Mouse (Mus musculus) forebrain, embryonic 16.5 days (tissue): Measurements from ENCODE around the gene Rps17. TPM values are rescaled to one million over a fixed set of nuclear protein-coding genes. Genes with fewer than 3 reads are reported as not detected.

Experiments
- ATAC-seq: fragments of 200-750 bp; cut with Nextera tagmentation; 2 replicates; pipeline ENCODE4 v1.8.0; 2017; ENCODE audit warnings: mild to moderate bottlenecking, moderate library complexity
- H3K27ac ChIP-seq: fragments of 300-500 bp; sonication (generic); 2 replicates; pipeline ENCODE4 v1.5.1; 2014; ENCODE audit warnings: low read length, control low read depth
- H3K27me3 ChIP-seq: fragments of 300-500 bp; sonication (generic); replicated peaks from 2 replicates; pipeline ENCODE4 v1.6.1; 2014; ENCODE audit warnings: low read length; ENCODE audit not compliant: control insufficient read depth, insufficient read depth
- H3K36me3 ChIP-seq: fragments of 300-500 bp; sonication (generic); 2 replicates; pipeline ENCODE4 v1.6.1; 2014; ENCODE audit not compliant: control insufficient read depth, insufficient read depth
- H3K4me1 ChIP-seq: fragments of 300-500 bp; sonication (generic); replicated peaks from 2 replicates; pipeline ENCODE4 v1.6.1; 2014; ENCODE audit warnings: low read length; ENCODE audit not compliant: control insufficient read depth, insufficient read depth
- H3K4me2 ChIP-seq: fragments of 300-500 bp; sonication (generic); 2 replicates; pipeline ENCODE4 v1.6.1; 2014; ENCODE audit warnings: mild to moderate bottlenecking, low read length, control low read depth
- H3K4me3 ChIP-seq: fragments of 300-500 bp; sonication (generic); replicated peaks from 2 replicates; pipeline ENCODE4 v1.5.1; 2014; ENCODE audit warnings: mild to moderate bottlenecking, low read length, control low read depth
- H3K9ac ChIP-seq: fragments of 300-500 bp; sonication (generic); replicated peaks from 2 replicates; pipeline ENCODE4 v1.6.1; 2014; ENCODE audit warnings: low read depth, low read length, control low read depth
- H3K9me3 ChIP-seq: fragments of 300-500 bp; sonication (generic); 2 replicates; pipeline ENCODE4 v1.6.1; 2016; ENCODE audit warnings: low read length; ENCODE audit not compliant: control insufficient read depth
- WGBS: fragments of 180-500 bp; shearing (Covaris S2); extraction: QIAGEN DNeasy Blood & Tissue Kit; methylation state at CpG from one replicate; pipeline ENCODE4 v1.1.7; 2014; 5-methylcytosine and 5-hydroxymethylcytosine counted together
- polyA plus RNA-seq: library from polyadenylated mRNA; unstranded; fragments of >200 nt; fragmentation: Nextera tagmentation; extraction: Ambion mirVana; gene quantifications from 2 replicates; pipeline ENCODE4 v1.2.1, GENCODE M21; 2015

The Rps17 gene
- 718 and 738 TPM in 2 replicates for polyA plus RNA-seq

DNA sequence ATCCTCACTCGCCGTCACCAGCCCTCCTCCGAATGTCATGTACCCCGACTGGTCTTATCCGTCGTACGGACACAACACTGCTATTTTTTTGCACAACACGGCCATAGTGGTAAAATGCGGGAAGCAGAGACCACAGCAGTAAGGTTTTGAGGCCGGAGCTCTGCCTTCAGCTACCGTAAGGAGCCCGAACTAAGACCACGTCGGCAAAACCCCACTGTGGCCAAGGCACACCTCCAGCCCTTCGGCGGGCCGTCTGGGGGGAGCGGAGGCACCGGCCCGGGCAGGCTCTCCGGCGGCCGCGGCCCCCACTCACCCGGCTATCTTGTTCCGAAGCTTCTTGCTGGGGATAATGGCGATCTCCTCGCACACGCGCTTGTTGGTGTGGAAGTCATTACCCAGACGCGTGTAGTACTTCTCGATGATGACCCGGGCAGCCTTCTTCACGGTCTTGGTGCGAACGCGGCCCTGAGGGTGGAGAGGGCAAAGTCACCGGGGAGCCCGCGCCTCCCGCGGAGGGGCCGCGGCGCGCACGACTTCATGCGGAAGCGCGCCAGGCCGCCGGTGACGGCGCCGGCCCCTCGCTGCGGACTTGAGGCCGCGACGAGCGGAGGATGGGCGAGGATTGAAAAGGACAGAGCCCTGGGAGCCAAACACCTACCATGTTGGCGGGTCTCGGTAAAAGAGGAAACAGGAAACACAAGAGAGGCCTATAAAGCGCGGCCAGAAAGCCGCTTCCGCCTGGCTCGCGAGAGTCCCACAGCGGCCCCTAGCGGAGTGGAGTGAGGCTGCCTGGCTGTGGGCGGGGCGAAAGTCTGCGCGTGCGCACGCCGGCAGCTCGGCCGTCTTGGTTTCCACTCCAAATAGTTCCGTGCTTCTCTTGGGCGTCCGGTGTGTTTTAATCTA is at the start of gene Rps17:
Gene Rps17 (minus strand): TSS at position 711 of the 903 bp plus-strand sequence.
- Histone ChIP-seq H3K9me3 (no peaks in the 10 kb centered on the region), H3K9ac (peak within 1 kb of the TSS; percentile 94), H3K36me3 (peaks cover 21% of the 10 kb centered on the region), H3K4me2 (peak within 1 kb of the TSS; percentile 70), H3K27me3 (no peaks in the 10 kb centered on the region), H3K27ac (peak within 1 kb of the TSS; percentile 78), H3K4me3 (peak within 1 kb of the TSS; percentile 97), H3K4me1 (peaks cover 21% of the 10 kb centered on the region)
- WGBS = under 1% methylated on average over 84 of the region's 85 CpGs
- peak; percentile 94 for ATAC-seq

DNA sequence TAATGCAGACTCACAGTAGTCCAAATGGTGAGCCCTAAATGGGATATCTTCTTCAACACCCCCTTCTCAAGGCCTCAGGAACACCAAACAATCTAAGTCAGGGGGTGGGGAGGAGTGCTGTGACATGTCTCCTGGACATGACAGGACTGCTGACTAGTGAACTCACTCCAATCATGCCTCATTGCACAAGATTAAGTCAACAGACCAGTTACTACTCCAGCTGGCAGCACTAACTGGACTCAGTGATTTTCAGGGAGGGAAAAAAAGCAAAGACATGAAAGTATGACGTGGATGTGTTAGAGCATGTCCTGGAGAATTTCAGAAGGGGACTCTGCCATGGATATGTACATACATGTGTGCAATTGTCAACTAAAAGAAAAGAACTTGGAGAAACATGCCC is 34.3 kb upstream of the Rps17 start:
- Histone ChIP-seq H3K36me3 (no peaks in the 10 kb centered on the region), H3K27me3 (no peaks in the 10 kb centered on the region), H3K9ac (no peak overlapping the region), H3K27ac (no peak overlapping the region), H3K4me2 (no peak overlapping the region), H3K9me3 (no peaks in the 10 kb centered on the region), H3K4me3 (no peak overlapping the region), H3K4me1 (no peaks in the 10 kb centered on the region)
- WGBS = 81% methylated on average over 1 of the region's 1 CpGs
- no peak for ATAC-seq

DNA sequence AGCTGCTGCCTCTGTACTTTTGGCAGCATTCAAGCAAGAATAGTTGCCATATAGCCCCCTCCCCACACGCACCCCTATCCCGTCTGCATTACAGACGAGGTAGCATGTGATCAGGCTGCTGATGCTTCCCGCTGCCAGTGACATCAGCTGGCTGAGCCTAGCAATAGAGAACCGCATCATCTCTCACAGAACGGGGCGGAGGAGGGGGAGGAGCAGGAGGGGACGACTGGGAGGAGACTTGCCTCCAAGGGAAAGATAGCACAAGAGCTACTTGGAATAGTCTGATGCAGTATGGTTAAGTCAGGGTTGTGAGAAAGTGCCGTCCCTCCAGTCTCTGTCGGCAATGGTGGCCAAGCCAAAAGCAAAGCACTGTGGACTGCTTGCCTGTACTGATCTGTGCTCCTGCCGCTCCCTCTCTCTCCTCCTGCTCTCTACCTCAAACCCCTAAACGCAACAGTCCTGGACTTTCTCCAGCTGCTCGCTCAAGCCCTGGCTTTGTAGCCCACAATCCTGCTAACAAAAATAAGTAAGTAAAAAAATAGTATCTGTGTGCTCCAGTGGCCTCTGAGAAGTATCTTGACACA is 27.4 kb upstream of the Rps17 start:
- ATAC-seq = peak; percentile 99
- peak overlapping the region; percentile 21 for H3K4me3 ChIP-seq
- 3% methylated on average over 13 of the region's 13 CpGs for WGBS
- H3K36me3 ChIP-seq = no peaks in the 10 kb centered on the region
- peak overlapping the region; percentile 53 for H3K4me2 ChIP-seq
- H3K9me3 ChIP-seq = no peaks in the 10 kb centered on the region
- no peaks in the 10 kb centered on the region for H3K27me3 ChIP-seq
- H3K4me1 ChIP-seq = peaks cover 10% of the 10 kb centered on the region
- peak overlapping the region; percentile 23 for H3K9ac ChIP-seq
- H3K27ac ChIP-seq = no peak overlapping the region

DNA sequence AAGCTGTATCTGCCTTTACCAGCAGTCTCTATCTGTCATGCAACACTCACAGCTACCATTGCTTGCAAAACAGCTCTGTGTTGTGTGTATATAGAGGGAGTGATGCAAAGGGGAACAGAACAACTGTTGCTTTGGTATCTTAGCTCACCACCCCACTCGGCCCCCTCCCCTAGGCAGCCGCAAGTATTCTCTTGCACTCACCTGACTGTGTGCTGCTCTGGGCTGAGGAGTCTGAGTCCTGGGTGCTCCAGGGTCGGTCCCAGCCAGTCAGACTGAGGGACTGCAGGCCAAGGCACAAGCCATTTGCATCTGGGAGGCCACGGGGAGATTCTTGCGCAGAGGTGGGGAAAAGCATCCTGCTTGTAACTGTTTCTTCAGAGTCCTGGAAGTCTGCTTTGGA is 26.8 kb upstream of the Rps17 start:
- H3K9ac ChIP-seq = peak overlapping the region; percentile 23
- no peaks in the 10 kb centered on the region for H3K36me3 ChIP-seq
- peak overlapping the region; percentile 53 for H3K4me2 ChIP-seq
- H3K4me3 ChIP-seq = peak overlapping the region; percentile 21
- H3K27me3 ChIP-seq = no peaks in the 10 kb centered on the region
- ATAC-seq = peak; percentile 42
- WGBS = 14% methylated on average over 5 of the region's 5 CpGs
- peaks cover 10% of the 10 kb centered on the region for H3K4me1 ChIP-seq
- no peaks in the 10 kb centered on the region for H3K9me3 ChIP-seq
- no peak overlapping the region for H3K27ac ChIP-seq

DNA sequence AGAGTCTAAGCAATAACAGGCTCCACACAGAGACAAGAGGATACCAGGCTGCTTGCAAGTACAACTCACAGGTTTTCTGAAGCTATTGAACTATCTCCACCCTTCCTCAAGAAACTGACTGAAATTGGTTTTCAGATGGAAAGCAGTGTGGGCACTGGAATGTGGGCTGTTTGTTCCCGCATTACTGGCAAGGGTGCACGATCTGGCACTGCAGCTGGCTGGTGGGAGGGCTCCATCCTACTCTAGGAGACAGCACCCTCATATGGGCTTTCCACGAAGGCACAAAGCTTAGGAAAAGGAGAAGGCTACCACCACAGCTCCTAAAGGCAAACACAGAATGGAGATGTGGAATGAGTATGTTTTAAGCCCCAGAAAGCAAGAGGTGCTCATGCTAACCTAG is 24.7 kb upstream of the Rps17 start:
- Histone ChIP-seq H3K9me3 (no peaks in the 10 kb centered on the region), H3K4me3 (no peak overlapping the region), H3K4me1 (peaks cover 10% of the 10 kb centered on the region), H3K4me2 (no peak overlapping the region), H3K27ac (no peak overlapping the region), H3K36me3 (no peaks in the 10 kb centered on the region), H3K27me3 (no peaks in the 10 kb centered on the region), H3K9ac (no peak overlapping the region)
- ATAC-seq = no peak
- WGBS = 49% methylated on average over 3 of the region's 3 CpGs

DNA sequence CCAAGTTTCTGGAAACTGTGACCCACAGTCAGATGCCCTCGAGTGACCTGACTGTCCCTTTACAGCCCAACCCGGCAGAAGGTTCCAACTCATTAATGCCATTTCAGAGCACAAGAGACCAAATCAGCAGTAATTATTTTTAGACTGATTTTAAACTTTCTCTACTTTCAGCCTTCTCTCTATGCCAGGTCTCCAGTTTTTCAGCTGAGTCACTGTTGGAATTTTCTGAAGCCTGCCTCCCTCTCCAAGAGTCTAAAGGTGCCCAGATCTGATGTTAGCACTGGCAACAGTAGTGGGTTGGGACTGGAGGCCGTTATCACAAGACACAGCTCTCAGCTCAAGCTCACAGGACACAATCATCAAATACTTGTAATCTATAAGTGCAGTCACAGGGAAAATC is 22.9 kb upstream of the Rps17 start:
- Histone ChIP-seq H3K27me3 (no peaks in the 10 kb centered on the region), H3K36me3 (no peaks in the 10 kb centered on the region), H3K4me3 (no peak overlapping the region), H3K9me3 (no peaks in the 10 kb centered on the region), H3K27ac (no peak overlapping the region), H3K4me2 (no peak overlapping the region), H3K4me1 (peaks cover 10% of the 10 kb centered on the region), H3K9ac (no peak overlapping the region)
- no peak for ATAC-seq
- 64% methylated on average over 3 of the region's 3 CpGs for WGBS

DNA sequence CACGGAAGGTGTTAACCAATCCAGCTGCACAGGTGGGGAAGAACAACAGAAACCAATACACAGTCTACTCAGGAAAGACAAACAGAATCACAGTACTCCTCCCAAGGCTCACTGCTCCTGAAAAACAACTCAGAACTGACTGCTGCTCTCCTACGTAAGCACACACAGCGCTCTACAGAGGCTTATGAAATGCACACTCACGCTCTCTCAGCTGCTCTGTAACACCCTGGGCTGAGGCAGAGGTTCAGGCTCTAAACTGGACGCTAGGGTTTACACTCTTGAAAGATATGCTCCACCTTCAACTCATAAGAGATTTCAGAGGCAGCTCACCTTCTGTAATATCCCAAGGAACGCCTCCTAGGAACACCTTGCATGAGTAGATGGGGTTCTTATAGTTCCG is 11.9 kb upstream of the Rps17 start:
- H3K9ac ChIP-seq = no peak overlapping the region
- H3K4me3 ChIP-seq = no peak overlapping the region
- no peak overlapping the region for H3K4me2 ChIP-seq
- H3K27me3 ChIP-seq = no peaks in the 10 kb centered on the region
- 78% methylated on average over 7 of the region's 7 CpGs for WGBS
- H3K9me3 ChIP-seq = no peaks in the 10 kb centered on the region
- ATAC-seq = no peak
- H3K27ac ChIP-seq = no peak overlapping the region
- H3K36me3 ChIP-seq = no peaks in the 10 kb centered on the region
- no peaks in the 10 kb centered on the region for H3K4me1 ChIP-seq

DNA sequence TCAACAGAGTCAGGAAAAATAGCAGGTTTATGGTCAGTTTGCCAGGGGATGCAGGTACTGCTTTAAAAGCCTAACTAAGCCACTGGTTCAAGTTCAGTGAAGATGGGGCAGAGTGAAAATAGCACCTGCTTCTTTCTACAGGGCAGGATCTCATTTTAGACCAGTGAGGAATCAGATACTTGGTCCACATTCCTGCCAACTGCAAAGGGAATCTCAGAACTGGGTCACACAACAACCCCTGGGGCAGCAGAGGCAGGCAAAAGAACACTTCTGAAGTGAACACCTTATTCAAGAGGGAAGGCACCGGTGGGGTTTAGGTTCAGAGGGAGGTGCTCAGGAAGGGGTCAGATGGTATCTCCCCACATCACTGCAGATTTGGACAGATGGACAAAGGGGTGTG is 11.3 kb upstream of the Rps17 start:
- H3K9ac ChIP-seq = no peak overlapping the region
- H3K9me3 ChIP-seq = no peaks in the 10 kb centered on the region
- no peaks in the 10 kb centered on the region for H3K36me3 ChIP-seq
- no peak for ATAC-seq
- no peak overlapping the region for H3K4me3 ChIP-seq
- no peaks in the 10 kb centered on the region for H3K27me3 ChIP-seq
- H3K4me2 ChIP-seq = no peak overlapping the region
- no peaks in the 10 kb centered on the region for H3K4me1 ChIP-seq
- WGBS = 92% methylated on average over 1 of the region's 1 CpGs
- H3K27ac ChIP-seq = no peak overlapping the region

DNA sequence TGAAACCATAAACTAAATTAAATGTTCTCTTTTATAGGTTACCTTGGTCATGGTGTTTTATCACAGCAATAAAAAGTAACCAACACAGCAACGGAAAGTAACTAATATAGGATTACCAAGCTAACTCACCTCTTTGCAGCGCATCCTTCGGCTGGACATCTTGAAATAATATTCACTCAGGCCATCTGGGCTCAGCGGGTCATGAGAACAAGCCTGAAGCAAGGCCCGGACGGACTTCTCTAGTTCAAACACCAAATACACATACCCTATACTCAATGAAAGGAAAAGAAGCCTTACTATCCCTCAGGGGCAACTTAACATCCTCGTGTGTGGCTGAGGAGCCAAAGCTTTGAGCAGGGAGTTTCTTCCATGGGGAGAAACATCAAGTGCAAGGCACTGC is 10.7 kb upstream of the Rps17 start:
- H3K27me3 ChIP-seq = no peaks in the 10 kb centered on the region
- H3K4me2 ChIP-seq = no peak overlapping the region
- WGBS = 82% methylated on average over 7 of the region's 7 CpGs
- H3K4me1 ChIP-seq = no peaks in the 10 kb centered on the region
- H3K27ac ChIP-seq = no peak overlapping the region
- no peak overlapping the region for H3K9ac ChIP-seq
- H3K9me3 ChIP-seq = no peaks in the 10 kb centered on the region
- no peak overlapping the region for H3K4me3 ChIP-seq
- no peak for ATAC-seq
- H3K36me3 ChIP-seq = no peaks in the 10 kb centered on the region
